Mouse (Mus musculus) kidney, adult 8-10 months (tissue): Measurements from ENCODE around the gene Pld6.
A peak's percentile ranks its signal among the peaks of the same experiment; 100 is the strongest.

ENCODE experiments used
- DNase-seq, 2 experiments: peaks; one replicate each; pipeline ENCODE4 v3.0.0; 2022

Gene Pld6

GRCm38 (mm10) chr11:59783591-59783990 lies 3.9 kb downstream of the Pld6 start:
- no peak for DNase-seq

- DNase-seq: no peak
Observed at GRCm38 (mm10) chr11:59782091-59782590, 5.3 kb downstream of the Pld6 start.

- DNase-seq: no peak
Observed at GRCm38 (mm10) chr11:59780241-59780640, 7.2 kb downstream of the Pld6 start.

- no peak for DNase-seq
Observed at GRCm38 (mm10) chr11:59779406-59779805, 8.0 kb downstream of the Pld6 start.

- DNase-seq: no peak
Observed at GRCm38 (mm10) chr11:59778874-59779223, 8.6 kb downstream of the Pld6 start.

- DNase-seq: peak; percentile 66 to 81
Observed at GRCm38 (mm10) chr11:59778181-59778873, 9.1 kb downstream of the Pld6 start.

- no peak for DNase-seq
Observed at GRCm38 (mm10) chr11:59777259-59777658, 10.2 kb downstream of the Pld6 start.

GRCm38 (mm10) chr11:59775435-59776148 lies 11.9 kb downstream of the Pld6 start:
- no peak for DNase-seq

- DNase-seq: no peak
Observed at GRCm38 (mm10) chr11:59774522-59774921, 12.9 kb downstream of the Pld6 start.

- no peak for DNase-seq
Observed at GRCm38 (mm10) chr11:59772902-59773301, 14.5 kb downstream of the Pld6 start.

GRCm38 (mm10) chr11:59772291-59772690 lies 15.2 kb downstream of the Pld6 start:
- no peak for DNase-seq

GRCm38 (mm10) chr11:59770753-59771152 lies 16.7 kb downstream of the Pld6 start:
- DNase-seq: no peak

- DNase-seq: no peak
Observed at GRCm38 (mm10) chr11:59769738-59770137, 17.7 kb downstream of the Pld6 start.

- DNase-seq: no peak
Observed at GRCm38 (mm10) chr11:59769307-59769706, 18.1 kb downstream of the Pld6 start.

GRCm38 (mm10) chr11:59760796-59761195 lies 26.6 kb downstream of the Pld6 start:
- no peak for DNase-seq

- DNase-seq: no peak
Observed at GRCm38 (mm10) chr11:59759626-59760025, 27.8 kb downstream of the Pld6 start.

- DNase-seq: peak; percentile 29 to 33
Observed at GRCm38 (mm10) chr11:59759178-59759577, 28.3 kb downstream of the Pld6 start.

GRCm38 (mm10) chr11:59758191-59758985 lies 29.1 kb downstream of the Pld6 start:
- no peak for DNase-seq

- no peak for DNase-seq
Observed at GRCm38 (mm10) chr11:59756351-59756750, 31.1 kb downstream of the Pld6 start.

- DNase-seq: no peak
Observed at GRCm38 (mm10) chr11:59754504-59754903, 32.9 kb downstream of the Pld6 start.

GRCm38 (mm10) chr11:59749050-59749449 lies 38.4 kb downstream of the Pld6 start:
- DNase-seq: no peak

- peak; percentile 38 to 75 for DNase-seq
Observed at GRCm38 (mm10) chr11:59746614-59747013, 40.8 kb downstream of the Pld6 start.

GRCm38 (mm10) chr11:59745851-59746250 lies 41.6 kb downstream of the Pld6 start:
- no peak for DNase-seq

- DNase-seq: no peak
Observed at GRCm38 (mm10) chr11:59744374-59744773, 43.1 kb downstream of the Pld6 start.
